Mouse (Mus musculus) liver, adult 2 months (tissue): ENCODE measurements around the gene Ang5.
"Not testable (repeated sequence)": the region's sequence is repeated elsewhere in the genome, so short reads cannot be mapped to it uniquely, and the experiment has no call there.

Experiments used
- CTCF ChIP-seq: fragments of 200-500 bp; IDR thresholded peaks from 2 replicates; pipeline ENCODE4 v1.5.1; 2011; ENCODE audit warnings: low read depth, low read length, control low read depth
- POLR2A ChIP-seq: fragments of 200-500 bp; IDR thresholded peaks from 2 replicates; pipeline ENCODE4 v1.6.1; 2011; ENCODE audit warnings: low read length, control low read depth; ENCODE audit not compliant: insufficient read depth; ENCODE audit errors: extremely low read depth

GRCm38 (mm10) chr14:43932991-43933390 lies 23.9 kb upstream of the Ang5 start:
- peak; percentile 43 for TF ChIP-seq CTCF
- not testable (repeated sequence) for TF ChIP-seq POLR2A
